Mouse (Mus musculus) stomach, embryonic 16.5 days (tissue): Measurements from ENCODE around the gene Pid1. TPM values are rescaled to one million over a fixed set of nuclear protein-coding genes. Genes with fewer than 3 reads are reported as not detected.

ENCODE experiments used
- ATAC-seq: fragments of 200-750 bp; cut with Nextera tagmentation; 2 replicates; pipeline ENCODE4 v1.8.0; 2017; ENCODE audit warnings: moderate number of reproducible peaks, moderate TSS enrichment; ENCODE audit not compliant: insufficient read depth, low FRiP score
- H3K27ac ChIP-seq: fragments of 300-500 bp; sonication (generic); 2 replicates; pipeline ENCODE4 v1.5.1; 2014; ENCODE audit warnings: low read length
- H3K27me3 ChIP-seq: fragments of 300-500 bp; sonication (generic); 2 replicates; pipeline ENCODE4 v1.6.1; 2014; ENCODE audit warnings: low read length, control low read depth, mixed read lengths; ENCODE audit not compliant: control insufficient read depth, insufficient read depth
- H3K36me3 ChIP-seq: fragments of 300-500 bp; sonication (generic); 2 replicates; pipeline ENCODE4 v1.6.1; 2014; ENCODE audit warnings: low read length; ENCODE audit not compliant: control insufficient read depth, insufficient read depth
- H3K4me1 ChIP-seq: fragments of 300-500 bp; sonication (generic); 2 replicates; pipeline ENCODE4 v1.6.1; 2014; ENCODE audit warnings: low read length, control low read depth, mixed read lengths; ENCODE audit not compliant: control insufficient read depth, insufficient read depth
- H3K4me2 ChIP-seq: fragments of 300-500 bp; sonication (generic); 2 replicates; pipeline ENCODE4 v1.6.1; 2014; ENCODE audit warnings: low read depth, low read length, mixed read lengths
- H3K4me3 ChIP-seq: fragments of 300-500 bp; sonication (generic); replicated peaks from 2 replicates; pipeline ENCODE4 v1.5.1; 2014; ENCODE audit warnings: mild to moderate bottlenecking, low read length
- H3K9ac ChIP-seq: fragments of 300-500 bp; sonication (generic); 2 replicates; pipeline ENCODE4 v1.6.1; 2014; ENCODE audit warnings: low read length
- H3K9me3 ChIP-seq: fragments of 300-500 bp; sonication (generic); replicated peaks from 2 replicates; pipeline ENCODE4 v1.6.1; 2016; ENCODE audit warnings: low read length, control low read depth; ENCODE audit not compliant: control insufficient read depth
- WGBS: fragments of 180-500 bp; shearing (Covaris S2); extraction: QIAGEN DNeasy Blood & Tissue Kit; methylation state at CpG from one replicate; pipeline ENCODE4 v1.1.7; 2014; 5-methylcytosine and 5-hydroxymethylcytosine counted together
- polyA plus RNA-seq: library from polyadenylated mRNA; unstranded; fragments of >200 nt; fragmentation: Nextera tagmentation; extraction: Ambion mirVana; gene quantifications from 2 replicates; pipeline ENCODE4 v1.2.1, GENCODE M21; 2015

Pid1 gene
- polyA plus RNA-seq, 1 experiment from 2014 or later = 21.9 TPM

DNA sequence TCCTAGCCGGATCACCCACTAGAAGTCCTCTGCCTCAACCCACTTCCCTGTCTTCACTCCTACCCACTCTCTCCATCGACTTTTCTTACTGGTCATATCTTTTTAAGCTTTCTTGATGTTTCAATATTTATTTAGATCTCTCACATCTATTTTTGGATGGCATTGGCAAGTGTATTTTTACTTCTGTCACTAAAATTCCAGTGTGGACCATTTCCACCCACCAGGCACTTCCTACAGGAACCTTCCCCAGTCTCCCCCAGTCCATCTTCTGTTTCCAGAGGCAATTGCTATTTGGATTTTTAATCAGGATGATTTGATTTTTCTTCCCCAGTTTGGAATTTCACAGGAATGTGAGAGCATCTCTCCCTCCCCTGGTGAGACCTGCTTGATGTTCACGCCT, 2.6 kb upstream of the Pid1 start:
- Histone ChIP-seq H3K4me1 (no peaks in the 10 kb centered on the region), H3K9me3 (no peaks in the 10 kb centered on the region), H3K27ac (no peak overlapping the region), H3K27me3 (no peaks in the 10 kb centered on the region), H3K4me2 (no peak overlapping the region), H3K9ac (no peak overlapping the region), H3K36me3 (no peaks in the 10 kb centered on the region), H3K4me3 (no peak overlapping the region)
- ATAC-seq = no peak
- 69% methylated on average over 3 of the region's 3 CpGs for WGBS

DNA sequence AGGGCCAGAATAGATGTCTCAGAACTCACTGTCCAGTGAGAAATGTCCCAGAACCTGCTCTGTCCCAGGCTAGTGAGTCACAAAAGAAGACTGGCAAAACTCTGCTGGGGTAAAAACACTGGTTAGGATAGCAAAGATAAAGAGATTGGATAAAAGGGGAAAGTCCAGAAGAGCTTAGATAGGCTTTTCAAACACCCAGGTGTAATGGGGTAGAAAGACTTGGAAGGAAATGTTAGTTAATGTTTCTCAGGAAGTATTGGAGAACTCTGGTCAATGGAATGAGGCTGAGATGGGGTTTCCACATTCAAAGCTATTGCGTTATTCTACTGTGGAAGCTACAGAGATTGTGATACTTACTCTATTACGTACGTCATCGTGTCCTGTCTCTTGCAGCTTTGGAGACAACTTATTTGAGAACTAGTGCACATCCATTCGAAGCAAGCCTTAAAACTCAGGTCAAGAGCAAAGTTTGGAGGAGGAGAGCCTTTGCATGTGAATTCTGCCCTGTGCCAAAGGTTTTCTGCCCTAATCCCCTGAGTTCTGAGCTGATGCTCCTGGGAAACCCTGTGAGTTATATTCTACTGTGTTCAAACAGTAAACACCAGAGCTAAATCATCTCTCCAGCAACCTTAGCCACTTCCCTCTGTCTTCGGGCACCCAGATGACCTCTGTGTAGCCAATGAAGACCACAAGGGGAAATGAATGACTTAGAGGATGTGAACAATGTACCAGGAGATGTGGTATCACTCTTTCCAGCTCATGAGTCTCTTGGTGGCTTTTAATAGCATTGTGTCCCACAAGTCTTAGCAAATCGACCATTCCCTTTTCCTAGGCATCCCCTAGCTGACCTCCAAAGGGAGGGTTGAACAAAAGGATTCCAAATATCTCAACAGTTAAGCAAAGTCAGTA, 1.0 kb downstream of the Pid1 start:
- Histone ChIP-seq H3K4me2 (no peak overlapping the region), H3K4me3 (no peak overlapping the region), H3K4me1 (no peaks in the 10 kb centered on the region), H3K27me3 (no peaks in the 10 kb centered on the region), H3K36me3 (no peaks in the 10 kb centered on the region), H3K9me3 (no peaks in the 10 kb centered on the region), H3K9ac (no peak overlapping the region), H3K27ac (no peak overlapping the region)
- WGBS = 69% methylated on average over 7 of the region's 7 CpGs
- peak; percentile 45; the same call in 1 of the 2 replicates for ATAC-seq

DNA sequence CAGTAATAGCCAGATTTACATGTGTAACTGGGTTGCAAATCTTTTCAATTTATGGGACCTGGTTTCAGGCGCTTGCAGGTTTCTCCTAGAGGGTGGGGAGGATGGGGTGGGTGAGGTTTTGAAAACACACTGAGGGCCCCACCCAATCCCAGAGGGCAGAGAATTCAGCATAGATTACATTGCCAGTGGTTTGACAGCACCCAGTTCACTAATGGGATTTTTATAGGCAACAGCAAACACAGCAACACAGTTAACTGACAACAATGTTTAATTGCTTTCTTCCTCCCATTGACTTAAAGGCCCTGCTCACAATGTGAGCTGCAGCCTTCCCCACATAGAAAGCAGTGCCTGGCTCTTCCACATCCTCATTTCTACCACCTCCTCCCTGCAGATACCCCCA, 1.8 kb downstream of the Pid1 start:
- H3K4me1 ChIP-seq = no peaks in the 10 kb centered on the region
- H3K27ac ChIP-seq = no peak overlapping the region
- no peaks in the 10 kb centered on the region for H3K27me3 ChIP-seq
- no peak overlapping the region for H3K9ac ChIP-seq
- no peak overlapping the region for H3K4me3 ChIP-seq
- H3K9me3 ChIP-seq = no peaks in the 10 kb centered on the region
- ATAC-seq = peak; percentile 50; the same call in 1 of the 2 replicates
- H3K4me2 ChIP-seq = no peak overlapping the region
- H3K36me3 ChIP-seq = no peaks in the 10 kb centered on the region
- WGBS = 43% methylated on average over 1 of the region's 1 CpGs

DNA sequence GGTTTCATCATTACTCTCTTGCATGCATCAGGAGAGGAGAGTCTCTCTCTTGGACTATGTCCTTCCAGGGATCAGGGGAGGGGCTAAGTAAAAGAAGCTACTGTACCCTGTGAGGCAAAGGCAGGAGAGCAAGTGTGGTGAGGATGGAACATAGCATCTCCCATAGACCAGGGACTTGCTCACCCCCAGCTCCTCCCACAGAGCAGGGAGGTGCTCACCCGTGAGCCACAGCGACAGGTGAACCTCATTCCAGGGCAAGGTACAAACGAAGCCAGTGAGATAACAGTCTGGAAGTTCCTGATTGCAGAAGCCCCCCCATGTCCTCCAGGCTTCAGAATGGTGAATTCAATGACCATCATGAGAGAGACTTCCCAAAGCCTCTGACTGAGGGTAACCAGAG, 2.6 kb downstream of the Pid1 start:
- ATAC-seq = no peak
- 59% methylated on average over 3 of the region's 3 CpGs for WGBS
- H3K4me1 ChIP-seq = no peaks in the 10 kb centered on the region
- H3K4me2 ChIP-seq = no peak overlapping the region
- no peaks in the 10 kb centered on the region for H3K27me3 ChIP-seq
- no peak overlapping the region for H3K4me3 ChIP-seq
- H3K9me3 ChIP-seq = no peaks in the 10 kb centered on the region
- H3K36me3 ChIP-seq = no peaks in the 10 kb centered on the region
- H3K27ac ChIP-seq = no peak overlapping the region
- no peak overlapping the region for H3K9ac ChIP-seq

DNA sequence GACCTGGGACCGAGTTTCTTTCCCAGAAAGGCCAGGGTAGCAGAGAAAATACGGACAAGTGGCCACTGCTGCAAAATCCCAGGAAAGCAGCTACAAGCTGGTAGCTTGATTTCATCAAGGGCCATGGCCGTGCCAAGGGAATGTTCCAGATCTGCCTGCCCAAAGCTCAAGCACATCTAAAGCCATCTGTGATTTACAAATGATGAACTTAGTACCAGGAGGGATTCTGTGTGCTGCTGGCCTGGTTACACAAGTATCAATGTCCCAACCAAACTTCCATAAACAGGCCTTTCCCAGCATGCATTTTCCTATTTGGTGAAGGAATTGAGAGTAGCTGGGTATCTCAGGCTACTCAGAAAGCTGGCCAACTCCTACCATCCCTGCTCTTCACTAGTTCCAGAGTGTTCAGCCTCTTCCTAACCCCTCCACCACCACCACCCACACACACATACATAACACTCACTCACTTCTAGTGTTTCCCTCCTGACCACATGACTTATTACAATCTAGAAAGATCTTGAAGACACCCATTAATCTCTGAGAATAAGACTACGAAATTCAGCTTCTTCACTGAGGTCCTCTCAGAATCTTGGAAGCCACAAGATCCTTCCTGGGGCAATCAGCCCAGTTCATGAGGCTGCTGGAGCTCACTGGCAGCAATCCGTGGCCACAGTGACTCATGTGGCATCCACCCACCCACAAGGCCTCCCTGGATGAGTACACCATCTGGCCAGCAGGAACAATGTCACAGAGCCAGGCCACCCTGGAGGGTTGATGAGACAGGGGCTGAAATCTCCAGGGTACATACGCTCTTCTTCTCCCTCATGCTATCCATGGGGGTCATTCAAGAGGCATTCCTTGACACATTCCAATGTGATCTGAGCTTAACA, 4.1 kb downstream of the Pid1 start:
- Histone ChIP-seq H3K9me3 (no peaks in the 10 kb centered on the region), H3K27ac (no peak overlapping the region), H3K9ac (no peak overlapping the region), H3K36me3 (no peaks in the 10 kb centered on the region), H3K4me3 (no peak overlapping the region), H3K4me2 (no peak overlapping the region), H3K27me3 (no peaks in the 10 kb centered on the region), H3K4me1 (no peaks in the 10 kb centered on the region)
- no peak for ATAC-seq
- 83% methylated on average over 6 of the region's 6 CpGs for WGBS

DNA sequence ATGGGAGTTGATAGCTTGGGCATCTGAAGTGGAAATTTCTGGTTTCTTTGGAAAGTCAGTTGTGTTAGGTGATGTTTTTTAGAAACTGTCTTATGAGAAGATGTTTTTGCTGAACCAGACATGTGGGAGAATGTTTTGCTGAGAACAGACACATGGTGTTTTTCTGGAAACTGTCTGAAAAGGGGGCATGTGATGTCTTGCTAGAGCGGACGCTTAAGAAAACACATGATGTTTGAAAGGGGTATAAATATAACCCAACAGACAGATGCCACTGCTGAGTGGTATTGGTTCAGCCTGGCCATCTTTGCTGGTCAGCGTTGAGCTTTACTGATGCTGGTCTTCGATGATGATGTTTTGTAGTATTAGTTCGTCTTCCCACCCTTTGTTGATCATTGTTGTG, 6.8 kb downstream of the Pid1 start:
- H3K4me3 ChIP-seq = no peak overlapping the region
- no peak for ATAC-seq
- no peaks in the 10 kb centered on the region for H3K4me1 ChIP-seq
- H3K9me3 ChIP-seq = no peaks in the 10 kb centered on the region
- H3K27me3 ChIP-seq = no peaks in the 10 kb centered on the region
- no peak overlapping the region for H3K9ac ChIP-seq
- H3K4me2 ChIP-seq = no peak overlapping the region
- H3K27ac ChIP-seq = no peak overlapping the region
- WGBS = 89% methylated on average over 5 of the region's 5 CpGs
- H3K36me3 ChIP-seq = no peaks in the 10 kb centered on the region

DNA sequence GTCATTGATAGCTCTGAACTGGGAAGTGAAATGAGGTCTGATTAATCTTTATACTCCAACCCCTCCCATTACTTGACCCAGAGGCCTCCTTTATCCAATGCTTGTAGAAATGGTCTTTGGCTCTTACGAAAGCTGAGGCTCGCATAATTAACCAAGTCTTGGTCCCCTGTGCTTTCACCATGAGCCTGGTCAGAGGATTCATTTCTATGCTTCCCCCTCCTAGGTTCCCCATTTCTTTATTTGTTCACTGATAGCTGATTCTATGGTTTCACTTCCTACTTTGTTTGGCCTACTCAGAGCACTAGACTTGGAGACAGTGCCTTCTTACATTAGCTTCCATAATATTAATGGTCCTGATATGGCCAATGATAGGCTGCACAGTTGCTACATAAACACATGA, 13.7 kb downstream of the Pid1 start:
- no peaks in the 10 kb centered on the region for H3K9me3 ChIP-seq
- ATAC-seq = no peak
- H3K36me3 ChIP-seq = no peaks in the 10 kb centered on the region
- H3K27me3 ChIP-seq = no peaks in the 10 kb centered on the region
- H3K27ac ChIP-seq = no peak overlapping the region
- WGBS = 84% methylated on average over 2 of the region's 2 CpGs
- H3K9ac ChIP-seq = no peak overlapping the region
- no peaks in the 10 kb centered on the region for H3K4me1 ChIP-seq
- no peak overlapping the region for H3K4me2 ChIP-seq
- H3K4me3 ChIP-seq = no peak overlapping the region

DNA sequence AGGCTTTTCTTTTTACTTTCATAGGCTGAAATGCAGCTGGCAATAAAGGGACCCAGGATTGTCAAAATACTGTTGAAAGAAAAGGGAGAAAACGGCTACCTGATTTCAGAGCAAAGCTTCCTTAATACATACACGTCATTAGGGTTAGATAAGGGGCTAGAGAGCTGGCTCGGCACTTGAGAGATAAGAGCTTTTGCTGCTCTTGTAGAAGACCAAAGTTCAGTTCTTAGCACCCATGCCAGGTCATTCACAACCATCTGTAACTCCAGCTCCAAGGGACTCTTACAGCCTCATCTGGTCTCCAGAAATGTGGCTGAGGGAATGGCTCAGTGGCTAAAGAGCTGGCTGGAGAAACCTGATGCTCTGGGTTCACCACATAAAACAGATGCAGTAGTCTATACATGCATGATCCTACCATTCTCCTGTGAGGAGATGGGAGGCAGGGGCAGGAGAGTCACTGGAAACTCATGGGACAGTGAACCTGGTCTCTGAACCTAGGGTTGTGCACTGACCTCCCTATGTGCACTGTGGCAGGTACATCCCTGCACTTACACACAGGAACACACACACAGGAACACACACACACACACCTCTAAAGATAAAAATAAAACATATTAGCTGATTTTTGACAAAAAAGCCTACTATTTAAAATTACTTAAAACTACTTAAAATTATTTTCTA, 16.0 kb downstream of the Pid1 start:
- Histone ChIP-seq H3K4me1 (no peaks in the 10 kb centered on the region), H3K27me3 (no peaks in the 10 kb centered on the region), H3K9me3 (no peaks in the 10 kb centered on the region), H3K27ac (no peak overlapping the region; the same call in 1 of the 2 replicates), H3K9ac (no peak overlapping the region), H3K36me3 (no peaks in the 10 kb centered on the region), H3K4me2 (no peak overlapping the region), H3K4me3 (no peak overlapping the region)
- ATAC-seq = peak; percentile 62; the same call in 1 of the 2 replicates
- WGBS = 38% methylated on average over 3 of the region's 3 CpGs
